16 mouse cellular contexts compared by ENCODE assay signal in genomic region chr17:71491332-71491686, GRCm38 (mm10). TPM values are rescaled to one million over a fixed set of nuclear protein-coding genes. Genes with fewer than 3 reads are reported as not detected.
DNase-seq lines count a peak whose midpoint lies in the region; ATAC-seq and TF ChIP-seq lines count a peak whose summit lies in the region.
"Had no signal": no experiment of that assay in that cellular context is flagged by ENCODE, and none has a peak within 500 bp of the region (broad histone marks: within the 10 kb centered on the region; RNA-seq: fewer than 3 reads in every experiment).

No protein-coding gene starts in this region.

- no peak overlapping the region for H3K4me3 ChIP-seq in kidney, embryonic 14.5 days (ENCODE audit: low read length)
- H3K4me3 ChIP-seq in lung, embryonic 16.5 days (ENCODE audit: low read length), result no peak overlapping the region
- H3K4me3 ChIP-seq in intestine, postnatal 0 days (ENCODE audit: low read depth, low read length), result no peak overlapping the region
- no peak overlapping the region for H3K4me3 ChIP-seq in stomach, embryonic 14.5 days (ENCODE audit: low read depth, low read length)
- H3K4me3 ChIP-seq in hindbrain, embryonic 12.5 days, result no peak overlapping the region
- H3K4me3 ChIP-seq in forebrain, postnatal 0 days (ENCODE audit: low read depth, low read length), result no peak overlapping the region
- H3K4me3 ChIP-seq: forebrain, embryonic 13.5 days; heart, embryonic 12.5 days had no signal

- WGBS in kidney, embryonic 14.5 days, result 27% methylated on average over 4 of the region's 4 CpGs
- 28% methylated on average over 4 of the region's 4 CpGs for WGBS in lung, embryonic 16.5 days
- 33% methylated on average over 4 of the region's 4 CpGs for WGBS in intestine, postnatal 0 days
- 33% methylated on average over 4 of the region's 4 CpGs for WGBS in stomach, embryonic 14.5 days
- 75% methylated on average over 4 of the region's 4 CpGs for WGBS in hindbrain, embryonic 12.5 days
- WGBS in forebrain, postnatal 0 days, result 88% methylated on average over 4 of the region's 4 CpGs

- 0 out of 2 replicates have a peak overlapping the region, but pooled peaks have one; percentile 32 for H3K27ac ChIP-seq in kidney, embryonic 14.5 days (ENCODE audit: low read depth, low read length)
- H3K27ac ChIP-seq in lung, embryonic 16.5 days (ENCODE audit: low read length), result peak overlapping the region; percentile 86
- H3K27ac ChIP-seq in intestine, postnatal 0 days (ENCODE audit: low read depth, low read length), result no peak overlapping the region
- no peak overlapping the region for H3K27ac ChIP-seq in stomach, embryonic 14.5 days (ENCODE audit: low read length)
- H3K27ac ChIP-seq in hindbrain, embryonic 12.5 days, result no peak overlapping the region
- H3K27ac ChIP-seq in forebrain, postnatal 0 days (ENCODE audit: low read depth, low read length), result no peak overlapping the region
- H3K27ac ChIP-seq: forebrain, embryonic 13.5 days; hindbrain, postnatal 0 days had no signal

- H3K9ac ChIP-seq in kidney, embryonic 14.5 days (ENCODE audit: low read depth, low read length), result no peak overlapping the region
- no peak overlapping the region for H3K9ac ChIP-seq in lung, embryonic 16.5 days (ENCODE audit: low read length)
- H3K9ac ChIP-seq in intestine, postnatal 0 days (ENCODE audit: low read depth, low read length), result no peak overlapping the region
- no peak overlapping the region for H3K9ac ChIP-seq in stomach, embryonic 14.5 days (replicated peaks; ENCODE audit: low read depth, low read length)
- no peak overlapping the region for H3K9ac ChIP-seq in hindbrain, embryonic 12.5 days
- no peak overlapping the region for H3K9ac ChIP-seq in forebrain, postnatal 0 days
- H3K9ac ChIP-seq: forebrain, embryonic 13.5 days; heart, embryonic 12.5 days had no signal

- no peak for ATAC-seq in kidney, embryonic 14.5 days (ENCODE audit: low FRiP score, low TSS enrichment)
- peak; percentile 40; the same call in 1 of the 2 replicates for ATAC-seq in lung, embryonic 16.5 days (ENCODE audit: low read depth)
- ATAC-seq in intestine, postnatal 0 days, result peak; percentile 30; the same call in 1 of the 2 replicates
- ATAC-seq in stomach, embryonic 14.5 days (ENCODE audit: insufficient number of reproducible peaks, insufficient read depth, low FRiP score, low read depth), result peak; percentile 46; the same call in 1 of the 2 replicates
- ATAC-seq in hindbrain, embryonic 12.5 days (ENCODE audit: low FRiP score), result no peak
- no peak for ATAC-seq in forebrain, postnatal 0 days
- ATAC-seq: forebrain, embryonic 13.5 days; hindbrain, postnatal 0 days had no signal

- H3K4me2 ChIP-seq in kidney, embryonic 14.5 days (replicated peaks; ENCODE audit: low read depth, low read length), result no peak overlapping the region
- H3K4me2 ChIP-seq in lung, embryonic 16.5 days (ENCODE audit: low read depth, low read length), result no peak overlapping the region
- H3K4me2 ChIP-seq in intestine, postnatal 0 days (replicated peaks; ENCODE audit: low read depth), result peak overlapping the region; percentile 32; the same call in 1 of the 2 replicates
- no peak overlapping the region for H3K4me2 ChIP-seq in stomach, embryonic 14.5 days (replicated peaks; ENCODE audit: low read depth, low read length)
- no peak overlapping the region for H3K4me2 ChIP-seq in hindbrain, embryonic 12.5 days (replicated peaks)
- H3K4me2 ChIP-seq in forebrain, postnatal 0 days (ENCODE audit: low read depth), result no peak overlapping the region
- H3K4me2 ChIP-seq: forebrain, embryonic 13.5 days; heart, embryonic 12.5 days had no signal

- no peaks in the 10 kb centered on the region for H3K27me3 ChIP-seq in kidney, embryonic 14.5 days (ENCODE audit: control insufficient read depth, insufficient read depth, low read length)
- no peaks in the 10 kb centered on the region for H3K27me3 ChIP-seq in lung, embryonic 16.5 days (ENCODE audit: control insufficient read depth, insufficient read depth, low read depth, low read length)
- H3K27me3 ChIP-seq in intestine, postnatal 0 days (replicated peaks; ENCODE audit: control insufficient read depth, insufficient read depth, low read length), result no peaks in the 10 kb centered on the region
- no peaks in the 10 kb centered on the region for H3K27me3 ChIP-seq in stomach, embryonic 14.5 days (ENCODE audit: control insufficient read depth, insufficient read depth, low read length)
- no peaks in the 10 kb centered on the region for H3K27me3 ChIP-seq in hindbrain, embryonic 12.5 days
- H3K27me3 ChIP-seq in forebrain, postnatal 0 days (ENCODE audit: insufficient read depth, low read length), result no peaks in the 10 kb centered on the region
- H3K27me3 ChIP-seq: forebrain, embryonic 13.5 days; heart, embryonic 12.5 days had no signal

- 0 out of 2 replicates have a peak, but pooled peaks cover 5% of the 10 kb centered on the region for H3K4me1 ChIP-seq in kidney, embryonic 14.5 days (ENCODE audit: control insufficient read depth, insufficient read depth, low read length)
- no peaks in the 10 kb centered on the region for H3K4me1 ChIP-seq in lung, embryonic 16.5 days (replicated peaks; ENCODE audit: control insufficient read depth, insufficient read depth, low read length)
- H3K4me1 ChIP-seq in intestine, postnatal 0 days (replicated peaks; ENCODE audit: control insufficient read depth, insufficient read depth, low read length), result no peaks in the 10 kb centered on the region
- H3K4me1 ChIP-seq in stomach, embryonic 14.5 days (ENCODE audit: control insufficient read depth, insufficient read depth, low read length), result peaks cover 3% of the 10 kb centered on the region; the same call in 1 of the 2 replicates
- no peaks in the 10 kb centered on the region for H3K4me1 ChIP-seq in hindbrain, embryonic 12.5 days
- H3K4me1 ChIP-seq in forebrain, postnatal 0 days (ENCODE audit: insufficient read depth), result no peaks in the 10 kb centered on the region
- H3K4me1 ChIP-seq: forebrain, embryonic 13.5 days had no signal

- H3K9me3 ChIP-seq in kidney, embryonic 14.5 days (ENCODE audit: control insufficient read depth, low read length), result no peaks in the 10 kb centered on the region
- no peaks in the 10 kb centered on the region for H3K9me3 ChIP-seq in lung, embryonic 16.5 days (ENCODE audit: control insufficient read depth, low read length)
- no peaks in the 10 kb centered on the region for H3K9me3 ChIP-seq in intestine, postnatal 0 days (ENCODE audit: control insufficient read depth)
- no peaks in the 10 kb centered on the region for H3K9me3 ChIP-seq in stomach, embryonic 14.5 days (ENCODE audit: control insufficient read depth, low read depth, low read length)
- no peaks in the 10 kb centered on the region for H3K9me3 ChIP-seq in hindbrain, embryonic 12.5 days (replicated peaks)
- no peaks in the 10 kb centered on the region for H3K9me3 ChIP-seq in forebrain, postnatal 0 days (ENCODE audit: low read length)
- H3K9me3 ChIP-seq: forebrain, embryonic 13.5 days had no signal

- TF ChIP-seq CTCF in intestine, postnatal 0 days (IDR thresholded peaks at IDR 0.05; ENCODE audit: low read depth), result no peak
- no peak for TF ChIP-seq CTCF in forebrain, postnatal 0 days (IDR thresholded peaks at IDR 0.05; ENCODE audit: low read depth)

- peaks cover 16% of the 10 kb centered on the region for H3K36me3 ChIP-seq in kidney, embryonic 14.5 days (ENCODE audit: control insufficient read depth, insufficient read depth, low read length)
- H3K36me3 ChIP-seq in lung, embryonic 16.5 days (ENCODE audit: control insufficient read depth, insufficient read depth, low read length), result peaks cover 5% of the 10 kb centered on the region; the same call in 1 of the 2 replicates
- H3K36me3 ChIP-seq in intestine, postnatal 0 days (ENCODE audit: control insufficient read depth, insufficient read depth), result 0 out of 2 replicates have a peak, but pooled peaks cover 3% of the 10 kb centered on the region
- H3K36me3 ChIP-seq in stomach, embryonic 14.5 days (ENCODE audit: control insufficient read depth, insufficient read depth, low read length), result peaks cover 9% of the 10 kb centered on the region
- 0 out of 2 replicates have a peak, but pooled peaks cover 5% of the 10 kb centered on the region for H3K36me3 ChIP-seq in hindbrain, embryonic 12.5 days
- H3K36me3 ChIP-seq in forebrain, postnatal 0 days (ENCODE audit: insufficient read depth), result no peaks in the 10 kb centered on the region

- no peak for DNase-seq in kidney, postnatal 4 days
- DNase-seq in lung, postnatal 10 days, result no peak
- DNase-seq in forebrain, postnatal 0 days, result no peak
- DNase-seq: adrenal gland, adult 8-10 months; cerebellum, adult 18-20 months; cerebellum, postnatal 36 days; heart, postnatal 36 days; spleen, adult 18-20 months had no signal

RNA-seq across cellular contexts. Expression of gene Smchd1, which starts 16.2 kb away (rescaled TPM):
- polyA plus RNA-seq in kidney, embryonic 14.5 days (2014; fragmentation: Nextera tagmentation; extraction: Ambion mirVana), result 116 and 118 TPM in 2 replicates
- 56.1 and 58.6 TPM in 2 replicates for polyA plus RNA-seq in lung, embryonic 16.5 days (2015; fragmentation: Nextera tagmentation; extraction: Ambion mirVana)
- polyA plus RNA-seq in intestine, postnatal 0 days (2015; fragmentation: Nextera tagmentation; extraction: Ambion mirVana), result 25.6 and 26.6 TPM in 2 replicates
- 107 and 112 TPM in 2 replicates for polyA plus RNA-seq in stomach, embryonic 14.5 days (2014; fragmentation: Nextera tagmentation; extraction: Ambion mirVana)
- 59.2 and 65.3 TPM in 2 replicates for polyA plus RNA-seq in hindbrain, embryonic 12.5 days (2016; fragmentation: Nextera tagmentation; extraction: Ambion mirVana)
- total RNA-seq in forebrain, postnatal 0 days (2014; rRNA removed), result 52.2 and 58.7 TPM in 2 replicates
- 24.8 and 35.4 TPM in 2 replicates for polyA plus RNA-seq in forebrain, postnatal 0 days (2015; fragmentation: Nextera tagmentation; extraction: Ambion mirVana)

RNA-seq across cellular contexts. Expression of gene Gm4707, which starts 31.6 kb away (rescaled TPM):
- polyA plus RNA-seq in kidney, embryonic 14.5 days (2014; fragmentation: Nextera tagmentation; extraction: Ambion mirVana), result 3.8 and 4.8 TPM in 2 replicates
- 3.0 and 3.8 TPM in 2 replicates for polyA plus RNA-seq in lung, embryonic 16.5 days (2015; fragmentation: Nextera tagmentation; extraction: Ambion mirVana)
- polyA plus RNA-seq in intestine, postnatal 0 days (2015; fragmentation: Nextera tagmentation; extraction: Ambion mirVana), result 0.40 and 0.54 TPM in 2 replicates
- 4.4 and 5.2 TPM in 2 replicates for polyA plus RNA-seq in stomach, embryonic 14.5 days (2014; fragmentation: Nextera tagmentation; extraction: Ambion mirVana)
- polyA plus RNA-seq in hindbrain, embryonic 12.5 days (2016; fragmentation: Nextera tagmentation; extraction: Ambion mirVana), result 2.8 and 3.4 TPM in 2 replicates
- total RNA-seq in forebrain, postnatal 0 days (2014; rRNA removed), result 1.2 and 2.8 TPM in 2 replicates
- polyA plus RNA-seq in forebrain, postnatal 0 days (2015; fragmentation: Nextera tagmentation; extraction: Ambion mirVana), result 0.65 and 2.1 TPM in 2 replicates

RNA-seq across cellular contexts. Expression of gene Ndc80, which starts 35.3 kb away (rescaled TPM):
- 56.6 and 57.1 TPM in 2 replicates for polyA plus RNA-seq in kidney, embryonic 14.5 days (2014; fragmentation: Nextera tagmentation; extraction: Ambion mirVana)
- polyA plus RNA-seq in lung, embryonic 16.5 days (2015; fragmentation: Nextera tagmentation; extraction: Ambion mirVana), result 55.1 and 59.5 TPM in 2 replicates
- 8.8 and 10.0 TPM in 2 replicates for polyA plus RNA-seq in intestine, postnatal 0 days (2015; fragmentation: Nextera tagmentation; extraction: Ambion mirVana)
- 42.9 and 44.4 TPM in 2 replicates for polyA plus RNA-seq in stomach, embryonic 14.5 days (2014; fragmentation: Nextera tagmentation; extraction: Ambion mirVana)
- polyA plus RNA-seq in hindbrain, embryonic 12.5 days (2016; fragmentation: Nextera tagmentation; extraction: Ambion mirVana), result 32.2 and 33.3 TPM in 2 replicates
- total RNA-seq in forebrain, postnatal 0 days (2014; rRNA removed), result 3.2 and 4.0 TPM in 2 replicates
- 4.8 and 5.7 TPM in 2 replicates for polyA plus RNA-seq in forebrain, postnatal 0 days (2015; fragmentation: Nextera tagmentation; extraction: Ambion mirVana)

Comparison
In these comparisons a context has a peak if more than half of its experiments do, and no peak if none do; other contexts are left out.
1. ATAC-seq: peak in lung, embryonic 16.5 days (single experiment), intestine, postnatal 0 days (single experiment) and stomach, embryonic 14.5 days (single experiment); none in kidney, embryonic 14.5 days (single experiment), hindbrain, embryonic 12.5 days (single experiment) and forebrain, postnatal 0 days (single experiment).
2. H3K27ac ChIP-seq: peak in kidney, embryonic 14.5 days (single experiment) and lung, embryonic 16.5 days (single experiment); none in intestine, postnatal 0 days (single experiment), stomach, embryonic 14.5 days (single experiment), hindbrain, embryonic 12.5 days (single experiment) and forebrain, postnatal 0 days (single experiment).